Mouse (Mus musculus) erythroid progenitor cell, adult 5-6 weeks (primary cell): ENCODE measurements around the gene Enpp3. TPM values are rescaled to one million over a fixed set of nuclear protein-coding genes. Genes with fewer than 3 reads are reported as not detected.

Experiments
- total RNA-seq, 2 experiments: library from RNA; stranded (forward) in 1 of 2; stranded (reverse) in 1 of 2; fragments of 150-400 nt in 1 of 2; fragments of 186-747, 209-891 nt in 1 of 2; gene quantifications; 2 replicates each; pipeline versions ENCODE4 v1.2.3 to v1.2.4; 2015 to 2017; ENCODE audit warnings: low replicate concordance in 2 of 2

Gene Enpp3
- total RNA-seq, 2 experiments from 2014 or later, result 0.30 to 1.3 TPM

Other genes with a start within 250 kb of the Enpp3 start
- gene Ccn2, start 247.4 kb downstream of the Enpp3 start, total RNA-seq (2015; ENCODE audit: low replicate concordance), result not detected in 2 replicates
- not detected in 2 replicates for gene Ccn2, start 247.4 kb downstream of the Enpp3 start, total RNA-seq (2017; ENCODE audit: low replicate concordance)
- 0.84 and 1.1 TPM in 2 replicates for gene Enpp1, start 130.7 kb downstream of the Enpp3 start, total RNA-seq (2015; ENCODE audit: low replicate concordance)
- 1.4 and 2.0 TPM in 2 replicates for gene Enpp1, start 130.7 kb downstream of the Enpp3 start, total RNA-seq (2017; ENCODE audit: low replicate concordance)
- gene Med23, start 27.2 kb upstream of the Enpp3 start, total RNA-seq (2015; ENCODE audit: low replicate concordance), result 14.4 and 22.6 TPM in 2 replicates
- gene Med23, start 27.2 kb upstream of the Enpp3 start, total RNA-seq (2017; ENCODE audit: low replicate concordance), result 14.2 and 35.2 TPM in 2 replicates
- 1.3 TPM in 1 of 2 replicates, not detected in the other for gene Arg1, start 84.7 kb upstream of the Enpp3 start, total RNA-seq (2015; ENCODE audit: low replicate concordance)
- gene Arg1, start 84.7 kb upstream of the Enpp3 start, total RNA-seq (2017; ENCODE audit: low replicate concordance), result 0.51 and 2.3 TPM in 2 replicates